Mouse (Mus musculus) heart, adult 11 months (tissue): ENCODE data around the gene Tanc1.

Experiments
- DNase-seq: peaks from one replicate; pipeline ENCODE4 v3.0.0; 2022

Tanc1 gene

GRCm38 (mm10) chr2:59800481-59801266 lies 188.8 kb downstream of the Tanc1 start:
- peak; percentile 90 for DNase-seq

GRCm38 (mm10) chr2:59802722-59803387 lies 191.0 kb downstream of the Tanc1 start:
- peak; percentile 93 for DNase-seq

- no peak for DNase-seq
Observed at GRCm38 (mm10) chr2:59805595-59805994, 193.8 kb downstream of the Tanc1 start.

- DNase-seq, result no peak
Observed at GRCm38 (mm10) chr2:59806038-59806437, 194.2 kb downstream of the Tanc1 start.

- DNase-seq, result no peak
Observed at GRCm38 (mm10) chr2:59808608-59809007, 196.8 kb downstream of the Tanc1 start.

GRCm38 (mm10) chr2:59810039-59810438 lies 198.2 kb downstream of the Tanc1 start:
- DNase-seq, result peak; percentile 92

- no peak for DNase-seq
Observed at GRCm38 (mm10) chr2:59811247-59811646, 199.4 kb downstream of the Tanc1 start.

GRCm38 (mm10) chr2:59812641-59813040 lies 200.8 kb downstream of the Tanc1 start:
- no peak for DNase-seq

- DNase-seq, result no peak
Observed at GRCm38 (mm10) chr2:59813457-59813856, 201.6 kb downstream of the Tanc1 start.

- DNase-seq, result no peak
Observed at GRCm38 (mm10) chr2:59814997-59815396, 203.2 kb downstream of the Tanc1 start.

- DNase-seq, result no peak
Observed at GRCm38 (mm10) chr2:59818663-59819062, 206.8 kb downstream of the Tanc1 start.

GRCm38 (mm10) chr2:59819415-59819814 lies 207.6 kb downstream of the Tanc1 start:
- DNase-seq, result no peak

GRCm38 (mm10) chr2:59820088-59820487 lies 208.2 kb downstream of the Tanc1 start:
- no peak for DNase-seq

- DNase-seq, result no peak
Observed at GRCm38 (mm10) chr2:59821044-59821443, 209.2 kb downstream of the Tanc1 start.

GRCm38 (mm10) chr2:59824289-59824688 lies 212.4 kb downstream of the Tanc1 start:
- DNase-seq, result peak; percentile 97

GRCm38 (mm10) chr2:59825380-59825779 lies 213.5 kb downstream of the Tanc1 start:
- peak; percentile 89 for DNase-seq

- DNase-seq, result peak; percentile 90
Observed at GRCm38 (mm10) chr2:59828103-59828655, 216.3 kb downstream of the Tanc1 start.

- DNase-seq, result peak; percentile 98
Observed at GRCm38 (mm10) chr2:59828777-59829508, 217.1 kb downstream of the Tanc1 start.

- DNase-seq, result no peak
Observed at GRCm38 (mm10) chr2:59829718-59830117, 217.9 kb downstream of the Tanc1 start.

GRCm38 (mm10) chr2:59830151-59830550 lies 218.3 kb downstream of the Tanc1 start:
- peak; percentile 95 for DNase-seq

GRCm38 (mm10) chr2:59830940-59831339 lies 219.1 kb downstream of the Tanc1 start:
- DNase-seq, result peak; percentile 94

- DNase-seq, result peak; percentile 95
Observed at GRCm38 (mm10) chr2:59831831-59832230, 220.0 kb downstream of the Tanc1 start.

- DNase-seq, result peak; percentile 99
Observed at GRCm38 (mm10) chr2:59838825-59839224, 227.0 kb downstream of the Tanc1 start.
